Mouse (Mus musculus): Measurements from ENCODE around the gene Rce1. TPM values are rescaled to one million over a fixed set of nuclear protein-coding genes. Genes with fewer than 3 reads are reported as not detected.

Gene Rce1
- polyA plus RNA-seq (2012; rRNA removed) = 82.2 and 92.8 TPM in 2 replicates

DNA sequence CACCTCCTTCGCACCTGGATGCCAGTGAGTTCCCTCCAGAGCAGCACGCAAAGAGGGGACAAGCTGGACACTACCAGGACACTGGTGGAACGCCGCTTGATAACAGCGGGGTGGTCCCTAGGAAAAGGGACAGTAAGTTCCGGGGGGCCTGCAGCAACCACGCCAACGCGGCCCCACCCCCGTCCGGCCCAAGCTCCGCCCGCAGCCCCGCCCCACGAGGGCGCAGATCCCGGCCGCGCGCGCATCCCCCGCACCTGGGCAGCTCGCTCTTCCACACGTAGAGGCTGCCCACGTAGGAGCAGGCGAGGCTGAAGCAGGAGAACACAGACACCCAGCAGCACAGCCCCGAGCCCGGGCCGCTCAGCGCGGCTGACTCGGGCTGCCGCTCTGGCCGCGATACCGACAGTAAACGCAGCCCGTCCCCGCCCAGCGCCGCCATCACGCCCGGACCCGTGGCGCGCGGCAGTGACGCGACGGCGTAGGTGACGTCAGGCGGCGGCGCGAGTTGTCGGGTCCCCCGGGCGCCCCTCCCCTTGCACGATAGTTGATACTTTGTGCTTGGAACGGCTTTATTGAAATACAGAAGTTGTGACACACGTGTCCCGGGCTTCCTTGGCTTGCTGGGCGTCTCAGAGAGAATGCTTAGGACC lies at the start of gene Rce1:
Gene Rce1 (minus strand): TSS at position 463 of the 650 bp plus-strand sequence.
- under 1% methylated on average over 64 of the region's 64 CpGs for WGBS
- H3K4me1 ChIP-seq (ENCODE audit: control insufficient read depth, insufficient read depth, low read length) = peaks cover 13% of the 10 kb centered on the region; the same call in 1 of the 2 replicates
- TF ChIP-seq POLR2A (IDR thresholded peaks at IDR 0.05; ENCODE audit: low read depth, low read length) (no peak), CTCF (conservative IDR thresholded peaks at IDR 0.05; ENCODE audit: insufficient read depth, insufficient read length, low read depth, low read length) (no peak)
- peak; percentile 94 for DNase-seq
- no peaks in the 10 kb centered on the region for H3K27me3 ChIP-seq (replicated peaks; ENCODE audit: control insufficient read depth, insufficient read depth, low read length)
- H3K36me3 ChIP-seq (ENCODE audit: control insufficient read depth, insufficient read depth, low read length) = no peaks in the 10 kb centered on the region
- peak within 1 kb of the TSS; percentile 98 for H3K4me3 ChIP-seq (ENCODE audit: insufficient read depth, low read depth, low read length)
- H3K27ac ChIP-seq (ENCODE audit: insufficient read depth, low read depth, low read length) = peak within 1 kb of the TSS; percentile 82

DNA sequence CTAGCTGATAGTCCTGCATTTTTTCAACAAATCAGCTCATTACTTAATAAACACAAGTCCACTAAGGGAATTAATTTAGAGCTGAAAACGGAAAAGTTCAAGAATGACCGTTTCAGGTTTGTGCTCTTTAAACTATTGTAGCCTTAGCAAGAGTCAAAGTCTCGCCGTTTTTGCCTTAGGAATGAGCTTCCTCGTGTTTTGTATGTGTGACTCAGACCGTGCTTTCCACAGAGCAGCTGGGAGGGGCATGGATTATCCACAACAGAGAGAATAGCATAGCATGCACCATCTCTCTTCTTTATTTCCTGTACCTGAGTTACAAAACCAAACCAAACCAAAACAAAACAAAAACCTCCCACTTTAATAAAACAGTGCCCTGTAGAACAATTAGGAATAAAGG lies 47.0 kb upstream of the Rce1 start:
- H3K4me3 ChIP-seq (ENCODE audit: insufficient read depth, low read depth, low read length) = no peak overlapping the region
- no peaks in the 10 kb centered on the region for H3K36me3 ChIP-seq (ENCODE audit: control insufficient read depth, insufficient read depth, low read length)
- TF ChIP-seq POLR2A (IDR thresholded peaks at IDR 0.05; ENCODE audit: low read depth, low read length) (no peak), CTCF (conservative IDR thresholded peaks at IDR 0.05; ENCODE audit: insufficient read depth, insufficient read length, low read depth, low read length) (no peak)
- 45% methylated on average over 6 of the region's 6 CpGs for WGBS
- H3K4me1 ChIP-seq (ENCODE audit: control insufficient read depth, insufficient read depth, low read length) = no peaks in the 10 kb centered on the region
- no peak for DNase-seq
- no peaks in the 10 kb centered on the region for H3K27me3 ChIP-seq (replicated peaks; ENCODE audit: control insufficient read depth, insufficient read depth, low read length)
- H3K27ac ChIP-seq (ENCODE audit: insufficient read depth, low read depth, low read length) = no peak overlapping the region

DNA sequence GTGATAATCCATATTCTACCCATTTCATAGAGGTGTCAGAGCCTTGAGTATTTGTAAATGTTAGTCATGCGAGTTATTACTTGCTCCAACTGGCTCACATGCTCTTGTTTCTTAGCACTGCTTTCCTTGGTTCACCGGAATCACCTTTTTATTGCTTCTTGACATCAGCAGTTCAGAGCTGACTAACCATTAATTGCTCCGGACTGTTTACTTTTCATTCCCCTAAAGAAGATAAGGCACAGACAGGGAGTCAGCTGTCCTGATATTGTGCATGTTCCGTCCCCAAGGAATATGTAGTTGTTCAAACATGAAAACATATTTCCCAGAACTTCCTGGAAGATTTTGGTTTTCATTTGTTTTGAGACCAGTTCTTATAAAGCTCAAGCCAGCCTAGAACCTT lies 45.3 kb upstream of the Rce1 start:
- Histone ChIP-seq H3K4me1 (ENCODE audit: control insufficient read depth, insufficient read depth, low read length) (no peaks in the 10 kb centered on the region), H3K36me3 (ENCODE audit: control insufficient read depth, insufficient read depth, low read length) (no peaks in the 10 kb centered on the region), H3K27ac (ENCODE audit: insufficient read depth, low read depth, low read length) (peak overlapping the region; percentile 56; the same call in 1 of the 2 replicates), H3K4me3 (ENCODE audit: insufficient read depth, low read depth, low read length) (no peak overlapping the region), H3K27me3 (replicated peaks; ENCODE audit: control insufficient read depth, insufficient read depth, low read length) (no peaks in the 10 kb centered on the region)
- peak; percentile 21 for DNase-seq
- TF ChIP-seq POLR2A (IDR thresholded peaks at IDR 0.05; ENCODE audit: low read depth, low read length) (no peak), CTCF (conservative IDR thresholded peaks at IDR 0.05; ENCODE audit: insufficient read depth, insufficient read length, low read depth, low read length) (no peak)
- 49% methylated on average over 4 of the region's 4 CpGs for WGBS

DNA sequence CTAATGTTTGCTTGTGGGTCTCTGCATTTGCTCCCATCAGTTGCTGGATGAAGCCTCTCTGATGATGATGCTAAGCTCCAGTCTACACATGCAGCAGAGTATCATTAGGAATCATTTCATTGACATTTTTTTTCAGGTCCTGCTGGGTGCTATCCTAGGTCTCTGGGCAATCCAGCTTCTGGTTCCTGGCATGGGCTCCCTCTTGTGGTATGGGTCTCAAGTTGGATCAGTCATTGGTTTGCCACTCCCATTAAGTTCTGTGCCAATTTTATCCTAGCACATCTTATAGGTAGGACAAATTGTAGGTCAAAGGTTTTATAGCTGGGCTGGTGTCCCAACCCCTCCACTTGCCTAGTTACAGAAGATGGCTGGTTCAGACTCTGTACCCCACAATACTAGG lies 41.4 kb upstream of the Rce1 start:
- Histone ChIP-seq H3K27ac (ENCODE audit: insufficient read depth, low read depth, low read length) (no peak overlapping the region), H3K27me3 (replicated peaks; ENCODE audit: control insufficient read depth, insufficient read depth, low read length) (no peaks in the 10 kb centered on the region), H3K36me3 (ENCODE audit: control insufficient read depth, insufficient read depth, low read length) (no peaks in the 10 kb centered on the region), H3K4me3 (ENCODE audit: insufficient read depth, low read depth, low read length) (no peak overlapping the region), H3K4me1 (ENCODE audit: control insufficient read depth, insufficient read depth, low read length) (no peaks in the 10 kb centered on the region)
- no peak for TF ChIP-seq POLR2A (IDR thresholded peaks at IDR 0.05; ENCODE audit: low read depth, low read length)
- no peak for TF ChIP-seq CTCF (conservative IDR thresholded peaks at IDR 0.05; ENCODE audit: insufficient read depth, insufficient read length, low read depth, low read length)
- DNase-seq = peak; percentile 14

DNA sequence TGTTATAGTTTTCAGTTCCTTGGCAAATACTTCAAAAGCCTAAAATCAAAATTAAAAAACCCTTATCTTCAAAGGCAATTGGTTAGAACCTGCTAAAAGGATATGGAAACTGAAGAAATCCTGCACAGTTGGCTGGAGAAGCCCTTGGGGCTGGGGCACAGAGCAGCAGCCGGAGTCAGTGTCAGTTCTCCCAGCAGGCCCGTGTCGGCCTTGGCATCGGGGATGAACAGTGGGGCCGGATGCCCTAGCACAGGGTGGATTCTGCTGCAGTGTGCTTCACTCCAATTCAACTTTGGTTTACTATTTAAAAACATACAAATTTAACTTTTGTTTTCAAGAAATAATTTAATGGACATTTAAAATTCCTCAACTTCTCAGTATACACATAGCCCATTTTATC lies 32.7 kb upstream of the Rce1 start:
- WGBS = 95% methylated on average over 5 of the region's 5 CpGs

DNA sequence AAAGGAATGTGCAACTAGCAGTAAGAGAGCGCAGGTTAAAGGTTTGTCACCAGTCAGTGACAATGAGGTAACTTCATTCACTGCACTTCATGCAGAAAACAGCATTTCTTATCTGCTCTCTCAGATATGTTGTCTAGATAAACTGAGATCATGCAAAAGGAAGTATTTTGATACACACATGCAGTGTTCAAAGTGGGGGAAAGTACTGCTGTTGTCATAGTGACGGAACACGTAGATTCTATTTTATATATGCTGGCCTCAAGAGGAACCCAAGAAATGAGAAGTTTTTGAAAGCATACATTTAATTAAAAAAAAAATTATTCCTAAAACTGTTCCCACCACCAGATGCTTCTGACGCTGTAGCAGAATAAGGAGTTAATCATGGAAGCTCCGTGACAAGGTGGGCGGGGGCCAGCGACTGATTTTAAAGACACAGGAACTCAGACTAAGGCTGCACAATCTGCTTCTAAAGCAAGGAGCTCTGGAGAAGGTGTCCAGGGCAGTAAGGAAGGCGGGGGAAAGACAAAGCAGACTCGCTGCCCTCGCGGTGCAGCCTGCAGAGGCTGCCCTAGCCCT lies 21.6 kb upstream of the Rce1 start:
- no peak for DNase-seq
- Histone ChIP-seq H3K4me3 (ENCODE audit: insufficient read depth, low read depth, low read length) (no peak overlapping the region), H3K27me3 (replicated peaks; ENCODE audit: control insufficient read depth, insufficient read depth, low read length) (no peaks in the 10 kb centered on the region), H3K36me3 (ENCODE audit: control insufficient read depth, insufficient read depth, low read length) (no peaks in the 10 kb centered on the region), H3K4me1 (ENCODE audit: control insufficient read depth, insufficient read depth, low read length) (no peaks in the 10 kb centered on the region), H3K27ac (ENCODE audit: insufficient read depth, low read depth, low read length) (no peak overlapping the region)
- TF ChIP-seq CTCF (conservative IDR thresholded peaks at IDR 0.05; ENCODE audit: insufficient read depth, insufficient read length, low read depth, low read length) (no peak), POLR2A (IDR thresholded peaks at IDR 0.05; ENCODE audit: low read depth, low read length) (no peak)
- WGBS = 66% methylated on average over 11 of the region's 11 CpGs

More for the DNA sequence above, 32.7 kb upstream of the Rce1 start:
- TF ChIP-seq CTCF (conservative IDR thresholded peaks at IDR 0.05; ENCODE audit: insufficient read depth, insufficient read length, low read depth, low read length) = no peak
- no peak for TF ChIP-seq POLR2A (IDR thresholded peaks at IDR 0.05; ENCODE audit: low read depth, low read length)
- Histone ChIP-seq H3K4me1 (ENCODE audit: control insufficient read depth, insufficient read depth, low read length) (no peaks in the 10 kb centered on the region), H3K36me3 (ENCODE audit: control insufficient read depth, insufficient read depth, low read length) (no peaks in the 10 kb centered on the region), H3K27ac (ENCODE audit: insufficient read depth, low read depth, low read length) (no peak overlapping the region), H3K4me3 (ENCODE audit: insufficient read depth, low read depth, low read length) (no peak overlapping the region), H3K27me3 (replicated peaks; ENCODE audit: control insufficient read depth, insufficient read depth, low read length) (no peaks in the 10 kb centered on the region)
- DNase-seq = no peak

DNA sequence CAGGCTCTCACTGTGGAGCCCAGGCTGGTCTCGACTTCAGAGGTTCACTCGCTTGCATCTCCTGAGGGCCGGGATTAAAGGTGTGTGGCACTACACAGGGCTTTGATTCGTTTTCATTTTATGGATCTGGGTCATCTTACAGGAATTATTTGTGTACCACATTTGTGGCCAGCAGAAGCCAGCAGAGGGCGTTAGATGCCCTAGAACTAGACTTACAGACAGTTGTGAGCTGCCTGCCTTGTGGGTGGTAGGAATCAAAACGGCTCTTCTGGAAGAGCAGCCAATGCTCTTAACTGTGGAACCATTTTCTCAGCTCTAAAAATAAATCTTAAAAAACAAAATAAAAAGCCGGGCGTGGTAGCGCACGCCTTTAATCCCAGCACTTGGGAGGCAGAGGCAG lies 18.8 kb upstream of the Rce1 start:
- WGBS = 43% methylated on average over 10 of the region's 10 CpGs
- Histone ChIP-seq H3K4me3 (ENCODE audit: insufficient read depth, low read depth, low read length) (no peak overlapping the region), H3K36me3 (ENCODE audit: control insufficient read depth, insufficient read depth, low read length) (no peaks in the 10 kb centered on the region), H3K4me1 (ENCODE audit: control insufficient read depth, insufficient read depth, low read length) (no peaks in the 10 kb centered on the region), H3K27ac (ENCODE audit: insufficient read depth, low read depth, low read length) (no peak overlapping the region), H3K27me3 (replicated peaks; ENCODE audit: control insufficient read depth, insufficient read depth, low read length) (no peaks in the 10 kb centered on the region)
- TF ChIP-seq POLR2A (IDR thresholded peaks at IDR 0.05; ENCODE audit: low read depth, low read length) (no peak), CTCF (conservative IDR thresholded peaks at IDR 0.05; ENCODE audit: insufficient read depth, insufficient read length, low read depth, low read length) (peak; percentile 57)
- peak; percentile 38 for DNase-seq
